Mouse (Mus musculus): ENCODE measurements around the gene Vmn1r23.
"Not testable (repeated sequence)": the region's sequence is repeated elsewhere in the genome, so short reads cannot be mapped to it uniquely, and the experiment has no call there.

Gene Vmn1r23

DNA sequence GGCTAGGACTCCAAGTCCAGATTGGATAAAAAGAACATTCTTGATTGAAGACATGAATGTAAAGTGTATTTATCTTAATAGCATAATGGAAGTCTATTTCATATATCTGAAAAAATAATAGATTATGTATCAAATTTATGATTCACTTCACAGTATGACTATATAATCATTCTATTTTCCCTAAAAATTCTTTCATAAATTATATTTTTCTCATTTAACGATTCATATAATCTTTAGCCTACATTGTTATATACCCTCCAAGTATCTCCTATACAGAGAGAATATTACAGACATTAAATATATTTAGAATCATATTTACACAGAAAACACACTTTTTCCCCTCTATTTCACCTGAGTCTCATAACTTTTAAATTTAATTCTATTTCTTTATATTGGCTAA, at the start of gene Vmn1r23:
Vmn1r23 (minus strand) TSS at position 101 of the 400 bp plus-strand sequence.
- no peak for DNase-seq (ENCODE audit: low read depth in 1 of 2, low spot score in 2 of 2)

DNA sequence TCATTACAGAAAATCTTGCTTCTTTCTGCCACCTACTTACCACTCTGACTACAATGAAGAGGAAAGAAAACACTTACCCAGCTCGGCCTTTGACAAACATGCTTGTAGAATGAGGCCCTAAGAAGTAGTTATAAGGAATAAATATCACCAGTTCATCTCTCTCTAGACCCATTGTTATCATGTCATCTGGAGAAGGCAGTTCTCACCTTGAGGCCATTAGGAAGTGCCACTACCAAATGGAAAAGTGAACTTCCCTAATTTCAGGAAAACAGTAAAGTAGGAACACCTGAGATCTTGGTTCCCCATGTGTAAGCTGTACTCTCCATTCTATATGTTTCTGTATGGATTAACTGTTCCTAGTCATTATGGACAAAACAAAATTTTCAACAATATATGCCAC, 34.8 kb upstream of the Vmn1r23 start, which contains the start of gene Vmn1r24:
Vmn1r24 (minus strand) TSS at position 101 of the 400 bp plus-strand sequence.
- not testable (repeated sequence) for DNase-seq (ENCODE audit: low read depth in 1 of 2, low spot score in 2 of 2)

DNA sequence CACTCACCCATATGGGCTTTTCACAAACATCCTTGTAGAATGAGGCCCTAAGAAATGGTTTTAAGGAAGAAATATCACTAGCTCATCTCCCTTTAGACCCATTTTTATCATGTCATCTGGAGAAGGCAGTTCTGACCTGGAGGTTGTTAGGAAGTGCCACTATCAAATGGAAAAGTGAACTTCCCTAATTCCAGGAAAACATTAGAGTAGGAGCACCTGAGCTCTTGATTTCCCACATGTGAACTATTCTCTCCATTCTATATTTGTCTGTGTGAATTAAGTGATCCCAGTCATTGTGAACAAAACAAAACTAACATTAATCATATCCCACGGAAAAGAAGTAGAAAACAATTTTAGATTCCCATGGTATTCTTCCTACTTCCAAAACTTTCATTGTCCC, 18.7 kb downstream of the Vmn1r23 start, which contains the start of gene Vmn1r22:
Vmn1r22 (minus strand) TSS at position 101 of the 400 bp plus-strand sequence.
- no peak for DNase-seq (ENCODE audit: low read depth in 1 of 2, low spot score in 2 of 2)
